Mouse (Mus musculus) limb, embryonic 11.5 days (tissue): Measurements from ENCODE around the gene Klk8. TPM values are rescaled to one million over a fixed set of nuclear protein-coding genes. Genes with fewer than 3 reads are reported as not detected.

Experiments
- ATAC-seq: fragments of 200-750 bp; cut with Nextera tagmentation; 2 replicates; pipeline ENCODE4 v1.8.0; 2017; ENCODE audit warnings: low read depth; ENCODE audit not compliant: insufficient number of reproducible peaks, low FRiP score, low TSS enrichment
- DNase-seq: peaks from one replicate; pipeline ENCODE4 v3.0.0-alpha.2; 2015; ENCODE audit warnings: low spot score
- H3K27ac ChIP-seq: fragments of 300-500 bp; sonication (generic); replicated peaks from 2 replicates; pipeline ENCODE4 v1.5.1; 2014; ENCODE audit warnings: low read depth, mild to moderate bottlenecking, low read length
- H3K27me3 ChIP-seq: fragments of 300-500 bp; sonication (generic); 2 replicates; pipeline ENCODE4 v1.6.1; 2014; ENCODE audit warnings: mild to moderate bottlenecking, low read length, mixed read lengths; ENCODE audit not compliant: control insufficient read depth, insufficient read depth
- H3K36me3 ChIP-seq: fragments of 300-500 bp; sonication (generic); 2 replicates; pipeline ENCODE4 v1.6.1; 2014; ENCODE audit warnings: mild to moderate bottlenecking, low read length, moderate library complexity, mixed read lengths; ENCODE audit not compliant: control insufficient read depth, insufficient read depth
- H3K4me1 ChIP-seq: fragments of 300-500 bp; sonication (generic); 2 replicates; pipeline ENCODE4 v1.6.1; 2014; ENCODE audit warnings: low read length, mixed read lengths; ENCODE audit not compliant: control insufficient read depth, insufficient read depth
- H3K4me2 ChIP-seq: fragments of 300-500 bp; sonication (generic); 2 replicates; pipeline ENCODE4 v1.6.1; 2014; ENCODE audit warnings: low read depth, mild to moderate bottlenecking, moderate library complexity; ENCODE audit not compliant: severe bottlenecking
- H3K4me3 ChIP-seq: fragments of 300-500 bp; sonication (generic); 2 replicates; pipeline ENCODE4 v1.5.1; 2014; ENCODE audit warnings: low read depth, low read length
- H3K9ac ChIP-seq: fragments of 300-500 bp; sonication (generic); 2 replicates; pipeline ENCODE4 v1.6.1; 2014; ENCODE audit warnings: mild to moderate bottlenecking, low read length
- H3K9me3 ChIP-seq: fragments of 300-500 bp; sonication (generic); 2 replicates; pipeline ENCODE4 v1.6.1; 2016; ENCODE audit warnings: low read length; ENCODE audit not compliant: control insufficient read depth
- WGBS: fragments of 180-500 bp; shearing (Covaris S2); extraction: QIAGEN DNeasy Blood & Tissue Kit; methylation state at CpG from one replicate; pipeline ENCODE4 v1.1.7; 2014; 5-methylcytosine and 5-hydroxymethylcytosine counted together
- polyA plus RNA-seq: library from polyadenylated mRNA; unstranded; fragments of >200 nt; fragmentation: Nextera tagmentation; extraction: Ambion mirVana; gene quantifications from 2 replicates; pipeline ENCODE4 v1.2.1, GENCODE M21; 2014

The Klk8 gene
- polyA plus RNA-seq, 1 experiment from 2014 or later, result 15.8 TPM

DNA sequence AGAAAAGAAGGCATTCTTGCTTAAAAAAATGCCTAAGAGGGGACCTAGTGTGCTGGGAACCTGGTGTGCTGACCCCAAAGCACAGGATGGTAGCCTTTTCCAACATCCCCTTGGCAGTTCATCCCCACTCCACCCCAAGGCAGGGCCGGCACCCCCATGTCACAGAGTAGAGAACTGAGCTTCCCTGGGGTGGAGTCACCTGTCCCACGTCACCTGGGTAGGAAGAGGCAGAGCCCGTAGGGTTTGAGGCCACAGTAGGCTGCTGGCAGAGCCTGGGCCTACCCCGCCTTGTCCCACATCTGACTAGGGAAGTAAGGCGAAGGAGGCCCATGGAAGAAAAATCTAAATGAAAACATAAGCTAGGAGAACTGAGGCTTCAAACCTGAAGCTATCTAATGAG, 23.0 kb upstream of the Klk8 start, which contains the start of gene Klk11:
Gene Klk11 (plus strand): TSS at position 241 of the 400 bp plus-strand sequence.
- DNase-seq (peak; percentile 17), ATAC-seq (no peak)
- Histone ChIP-seq H3K27ac (no peak within 1 kb of the TSS), H3K9me3 (no peaks in the 10 kb centered on the region), H3K4me2 (no peak within 1 kb of the TSS), H3K36me3 (no peaks in the 10 kb centered on the region), H3K4me1 (no peaks in the 10 kb centered on the region), H3K4me3 (no peak within 1 kb of the TSS), H3K9ac (no peak within 1 kb of the TSS), H3K27me3 (no peaks in the 10 kb centered on the region)
- WGBS, result 87% methylated on average over 5 of the region's 5 CpGs

DNA sequence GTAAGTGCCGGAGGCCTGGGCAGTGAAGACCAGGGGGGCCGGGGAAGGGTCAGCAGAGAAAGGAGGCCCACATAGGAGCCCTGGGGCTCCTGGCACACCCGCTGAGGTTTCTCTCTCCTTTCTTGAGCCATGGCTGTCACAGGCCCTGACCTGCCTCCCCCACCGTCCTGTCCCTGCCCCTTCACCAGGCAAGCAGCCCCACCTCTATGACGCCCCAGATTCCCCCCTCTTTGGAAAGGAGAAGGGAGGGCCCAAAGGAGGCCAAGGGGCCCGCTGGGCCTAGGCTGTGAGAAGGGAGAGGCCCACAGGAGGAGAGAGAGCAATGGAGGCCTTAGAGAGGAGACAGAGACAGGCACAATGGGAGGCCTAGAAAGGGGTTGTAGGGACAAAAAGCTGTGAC, 22.6 kb upstream of the Klk8 start:
- WGBS, result 60% methylated on average over 6 of the region's 6 CpGs
- Histone ChIP-seq H3K4me1 (no peaks in the 10 kb centered on the region), H3K9me3 (no peaks in the 10 kb centered on the region), H3K27ac (no peak overlapping the region), H3K27me3 (no peaks in the 10 kb centered on the region), H3K4me2 (no peak overlapping the region), H3K9ac (no peak overlapping the region), H3K4me3 (no peak overlapping the region), H3K36me3 (no peaks in the 10 kb centered on the region)
- ATAC-seq (no peak), DNase-seq (no peak)

DNA sequence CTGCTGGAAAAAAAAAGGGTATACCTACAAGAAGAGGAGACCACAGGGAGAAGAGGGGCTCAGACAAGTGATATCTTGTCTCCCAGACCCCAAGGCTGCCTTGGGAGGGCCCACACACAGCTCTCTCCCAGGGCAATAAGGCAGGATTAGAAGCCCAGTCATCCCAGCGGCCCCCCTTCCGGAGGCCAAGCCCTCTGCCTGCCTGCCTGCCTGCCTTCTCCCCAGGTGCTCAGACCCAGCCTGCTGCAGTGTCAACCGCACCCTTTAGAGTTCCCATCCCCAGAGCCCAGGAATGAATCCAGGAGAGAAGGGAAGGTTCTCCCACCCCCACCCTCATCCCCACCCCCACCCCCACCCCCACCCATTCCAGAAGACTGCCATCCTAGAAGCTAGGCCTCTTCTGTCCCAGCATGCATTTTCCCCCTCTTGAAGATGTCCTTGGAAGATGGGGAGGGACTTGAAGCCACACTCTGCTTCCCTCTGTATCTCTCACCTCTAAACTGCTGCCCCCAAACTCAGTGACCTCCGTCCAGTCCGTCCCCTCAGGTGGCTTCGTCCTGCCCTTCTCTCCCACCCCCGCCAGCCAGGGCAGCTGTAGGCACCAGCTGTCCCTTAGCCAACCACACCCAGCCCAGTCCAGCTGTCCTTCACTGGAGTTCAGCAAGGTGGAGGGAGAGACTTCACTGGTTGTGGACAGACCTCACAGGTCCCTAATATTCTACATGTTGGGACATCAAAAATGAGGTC, 21.9 kb upstream of the Klk8 start:
- DNase-seq (peak; percentile 21), ATAC-seq (no peak)
- Histone ChIP-seq H3K9me3 (no peaks in the 10 kb centered on the region), H3K27ac (no peak overlapping the region), H3K4me2 (no peak overlapping the region), H3K9ac (no peak overlapping the region), H3K36me3 (no peaks in the 10 kb centered on the region), H3K4me3 (no peak overlapping the region), H3K4me1 (no peaks in the 10 kb centered on the region), H3K27me3 (no peaks in the 10 kb centered on the region)
- WGBS, result 45% methylated on average over 7 of the region's 7 CpGs

DNA sequence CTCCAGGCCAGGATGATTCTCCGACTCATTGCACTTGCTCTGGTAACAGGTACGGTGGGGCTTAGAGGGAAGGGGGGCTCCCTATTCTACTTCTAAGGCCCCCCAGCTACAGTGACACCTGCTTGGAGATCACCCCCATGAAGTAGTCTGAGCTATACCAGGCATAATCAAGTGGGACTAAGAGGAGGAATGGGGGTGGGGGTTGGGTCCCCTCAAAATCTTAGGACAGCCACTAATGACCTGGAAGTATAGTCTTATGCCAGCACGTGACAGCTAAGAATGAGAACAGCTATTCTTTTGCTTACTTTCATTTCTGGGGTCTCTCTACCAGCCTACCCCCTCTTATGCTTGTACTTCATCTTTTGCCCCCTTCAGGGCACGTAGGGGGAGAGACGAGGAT, 20.9 kb upstream of the Klk8 start:
- no peaks in the 10 kb centered on the region for H3K4me1 ChIP-seq
- WGBS, result 77% methylated on average over 5 of the region's 5 CpGs
- no peak overlapping the region for H3K9ac ChIP-seq
- no peaks in the 10 kb centered on the region for H3K9me3 ChIP-seq
- no peak overlapping the region for H3K27ac ChIP-seq
- H3K4me2 ChIP-seq, result no peak overlapping the region
- DNase-seq, result no peak
- H3K36me3 ChIP-seq, result no peaks in the 10 kb centered on the region
- no peaks in the 10 kb centered on the region for H3K27me3 ChIP-seq
- no peak overlapping the region for H3K4me3 ChIP-seq
- ATAC-seq, result no peak

DNA sequence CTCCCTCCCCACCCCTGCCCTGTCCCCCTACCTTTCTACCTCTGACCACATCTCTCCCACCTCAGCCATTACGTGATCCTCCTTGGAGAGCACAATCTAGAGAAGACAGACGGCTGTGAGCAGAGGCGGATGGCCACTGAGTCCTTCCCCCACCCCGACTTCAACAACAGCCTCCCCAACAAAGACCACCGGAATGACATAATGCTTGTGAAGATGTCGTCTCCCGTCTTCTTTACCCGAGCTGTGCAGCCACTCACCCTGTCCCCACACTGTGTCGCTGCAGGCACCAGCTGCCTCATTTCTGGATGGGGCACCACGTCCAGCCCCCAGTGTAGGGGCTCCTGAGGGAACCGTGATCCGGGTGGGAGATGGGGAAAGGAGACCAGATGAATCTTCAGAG, 20.0 kb upstream of the Klk8 start:
- DNase-seq, result peak; percentile 13
- H3K4me2 ChIP-seq, result no peak overlapping the region
- no peak overlapping the region for H3K4me3 ChIP-seq
- no peaks in the 10 kb centered on the region for H3K9me3 ChIP-seq
- no peaks in the 10 kb centered on the region for H3K36me3 ChIP-seq
- no peaks in the 10 kb centered on the region for H3K4me1 ChIP-seq
- no peak overlapping the region for H3K27ac ChIP-seq
- H3K27me3 ChIP-seq, result no peaks in the 10 kb centered on the region
- WGBS, result 89% methylated on average over 12 of the region's 12 CpGs
- no peak for ATAC-seq
- H3K9ac ChIP-seq, result no peak overlapping the region

DNA sequence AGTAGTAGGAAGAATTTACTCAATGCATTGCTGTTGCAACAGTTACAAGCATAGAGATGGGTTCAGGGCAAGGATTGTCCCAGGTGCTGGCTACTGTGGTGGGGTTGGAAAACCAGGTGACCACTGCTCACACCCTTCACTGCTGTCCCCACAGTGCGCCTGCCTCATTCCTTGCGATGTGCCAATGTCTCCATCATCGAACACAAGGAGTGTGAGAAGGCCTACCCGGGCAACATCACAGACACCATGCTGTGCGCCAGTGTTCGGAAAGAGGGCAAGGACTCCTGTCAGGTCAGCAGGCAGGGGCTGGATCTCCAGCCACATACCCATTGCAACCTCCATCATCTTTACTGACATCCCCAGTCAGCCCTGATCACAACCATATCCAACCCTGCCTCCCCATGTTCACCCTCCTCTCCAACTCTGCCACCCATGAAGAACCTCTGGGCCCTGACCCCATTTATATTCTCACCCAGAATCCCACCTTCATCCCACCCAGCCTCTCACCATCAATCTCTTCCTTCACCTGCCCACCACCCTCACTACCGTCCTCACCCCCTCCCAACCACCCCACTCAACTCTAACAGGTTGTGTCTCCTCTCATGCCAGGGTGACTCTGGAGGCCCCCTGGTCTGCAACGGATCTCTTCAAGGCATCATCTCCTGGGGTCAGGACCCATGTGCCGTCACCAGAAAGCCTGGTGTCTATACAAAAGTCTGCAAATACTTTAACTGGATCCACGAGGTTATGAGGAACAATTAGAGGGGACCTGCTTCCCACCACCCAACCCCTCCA, 19.0 kb upstream of the Klk8 start:
- Histone ChIP-seq H3K27me3 (peaks cover 3% of the 10 kb centered on the region; the same call in 1 of the 2 replicates), H3K9ac (no peak overlapping the region), H3K36me3 (no peaks in the 10 kb centered on the region), H3K27ac (no peak overlapping the region), H3K4me3 (no peak overlapping the region), H3K9me3 (no peaks in the 10 kb centered on the region), H3K4me1 (peaks cover 3% of the 10 kb centered on the region; the same call in 1 of the 2 replicates), H3K4me2 (no peak overlapping the region)
- WGBS, result 85% methylated on average over 10 of the region's 10 CpGs
- DNase-seq (peak; percentile 10), ATAC-seq (no peak)

DNA sequence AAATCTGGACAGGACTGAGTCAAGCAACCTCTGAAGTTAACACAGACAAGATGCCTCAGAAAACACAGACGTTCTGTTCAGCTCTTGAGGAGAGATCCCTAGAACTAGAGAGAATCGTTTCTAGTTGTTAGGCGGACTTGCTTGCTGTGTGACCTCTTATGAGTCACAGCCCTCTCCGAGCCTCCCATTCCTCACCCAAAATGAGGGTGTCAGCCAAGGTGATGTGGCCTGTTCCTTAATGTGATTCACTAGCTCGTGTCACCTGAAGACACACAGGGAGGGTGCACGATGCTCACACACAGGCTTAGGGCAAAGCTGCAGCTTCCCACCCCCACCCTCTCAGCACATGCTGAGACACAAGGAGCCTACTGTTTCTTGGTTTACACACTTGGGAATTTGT, 17.1 kb upstream of the Klk8 start:
- no peak overlapping the region for H3K4me3 ChIP-seq
- no peaks in the 10 kb centered on the region for H3K9me3 ChIP-seq
- H3K4me2 ChIP-seq, result no peak overlapping the region
- ATAC-seq (no peak), DNase-seq (no peak)
- H3K9ac ChIP-seq, result no peak overlapping the region
- 68% methylated on average over 6 of the region's 6 CpGs for WGBS
- H3K27ac ChIP-seq, result no peak overlapping the region
- H3K4me1 ChIP-seq, result peaks cover 3% of the 10 kb centered on the region; the same call in 1 of the 2 replicates
- no peaks in the 10 kb centered on the region for H3K36me3 ChIP-seq
- peaks cover 6% of the 10 kb centered on the region; the same call in 1 of the 2 replicates for H3K27me3 ChIP-seq

DNA sequence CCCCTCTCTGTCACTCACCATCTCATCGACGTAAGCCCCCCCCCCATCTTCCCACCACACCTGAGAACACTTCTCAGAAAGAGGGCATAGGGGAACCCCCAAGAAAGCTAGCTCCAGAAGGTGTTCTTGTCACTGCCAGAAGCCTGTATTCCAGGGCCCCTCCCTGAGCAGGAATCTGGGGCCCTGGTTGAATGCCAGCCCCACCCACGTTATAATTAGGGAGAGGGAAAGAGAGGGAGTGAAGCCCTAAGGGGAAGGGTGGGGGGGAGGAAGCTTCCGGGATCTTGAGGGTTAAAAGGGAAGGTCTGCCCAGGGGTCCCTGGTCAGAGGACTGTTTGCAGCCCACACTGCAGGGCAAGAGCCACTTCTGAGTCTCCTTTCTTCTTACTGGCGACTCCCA, 16.6 kb upstream of the Klk8 start, which contains the start of gene Klk10:
Gene Klk10 (plus strand): TSS at position 290 of the 400 bp plus-strand sequence.
- Histone ChIP-seq H3K4me3 (no peak within 1 kb of the TSS), H3K4me2 (no peak within 1 kb of the TSS), H3K9me3 (no peaks in the 10 kb centered on the region), H3K4me1 (peaks cover 3% of the 10 kb centered on the region; the same call in 1 of the 2 replicates), H3K9ac (no peak within 1 kb of the TSS), H3K36me3 (no peaks in the 10 kb centered on the region), H3K27me3 (peaks cover 6% of the 10 kb centered on the region; the same call in 1 of the 2 replicates), H3K27ac (no peak within 1 kb of the TSS)
- ATAC-seq (no peak), DNase-seq (no peak)
- 43% methylated on average over 5 of the region's 5 CpGs for WGBS
